ENCODE assay signal across 7 mouse cellular contexts in genomic region chr6:17171273-17172011, GRCm38 (mm10).
DNase-seq lines count a peak whose midpoint lies in the region; ATAC-seq and TF ChIP-seq lines count a peak whose summit lies in the region.

No protein-coding gene starts in this region.

- ATAC-seq in embryonic facial prominence, embryonic 15.5 days (ENCODE audit: insufficient number of reproducible peaks, low FRiP score, low TSS enrichment, low read depth), result no peak
- no peak for ATAC-seq in heart, embryonic 14.5 days (ENCODE audit: insufficient number of reproducible peaks, insufficient read depth, low FRiP score, low read depth)
- peak; percentile 83 for ATAC-seq in kidney, embryonic 16.5 days (ENCODE audit: low FRiP score, low TSS enrichment)
- peak; percentile 25 for ATAC-seq in liver, postnatal 0 days
- ATAC-seq in neural tube, embryonic 15.5 days (ENCODE audit: low FRiP score), result peak; percentile 80
- no peak for ATAC-seq in monocyte, adult 5-6 weeks (replicated peaks; ENCODE audit: insufficient number of reproducible peaks, low FRiP score, low TSS enrichment, poor library complexity, severe bottlenecking)

- no peaks in the 10 kb centered on the region for H3K27me3 ChIP-seq in embryonic facial prominence, embryonic 15.5 days
- H3K27me3 ChIP-seq in heart, embryonic 14.5 days (ENCODE audit: control insufficient read depth, insufficient read depth, low read length), result no peaks in the 10 kb centered on the region
- no peaks in the 10 kb centered on the region for H3K27me3 ChIP-seq in kidney, embryonic 16.5 days (ENCODE audit: insufficient read depth, low read length)
- H3K27me3 ChIP-seq in liver, postnatal 0 days (ENCODE audit: insufficient read depth, low read length), result no peaks in the 10 kb centered on the region
- H3K27me3 ChIP-seq in neural tube, embryonic 15.5 days (replicated peaks), result no peaks in the 10 kb centered on the region

- peak overlapping the region; percentile 74 for H3K27ac ChIP-seq in embryonic facial prominence, embryonic 15.5 days (replicated peaks)
- H3K27ac ChIP-seq in heart, embryonic 14.5 days (replicated peaks in 1 of 2; ENCODE audit: control insufficient read depth in 1 of 2, insufficient read depth in 1 of 2, low read depth in 2 of 2, low read length in 2 of 2), result peak overlapping the region; percentile 84 to 90
- peak overlapping the region; percentile 67 for H3K27ac ChIP-seq in kidney, embryonic 16.5 days (ENCODE audit: low read length)
- no peak overlapping the region for H3K27ac ChIP-seq in liver, postnatal 0 days (ENCODE audit: low read depth)
- H3K27ac ChIP-seq in neural tube, embryonic 15.5 days (replicated peaks), result peak overlapping the region; percentile 66

- no peaks in the 10 kb centered on the region for H3K36me3 ChIP-seq in embryonic facial prominence, embryonic 15.5 days
- no peaks in the 10 kb centered on the region for H3K36me3 ChIP-seq in heart, embryonic 14.5 days (ENCODE audit: control insufficient read depth, insufficient read depth, low read length)
- H3K36me3 ChIP-seq in kidney, embryonic 16.5 days (ENCODE audit: insufficient read depth, low read length), result no peaks in the 10 kb centered on the region
- no peaks in the 10 kb centered on the region for H3K36me3 ChIP-seq in liver, postnatal 0 days (replicated peaks; ENCODE audit: insufficient read depth, low read length)
- no peaks in the 10 kb centered on the region for H3K36me3 ChIP-seq in neural tube, embryonic 15.5 days

- peak; percentile 33 for DNase-seq in adrenal gland, postnatal 25 days
- peak; percentile 19 for DNase-seq in liver, postnatal 0 days

- H3K9me3 ChIP-seq in embryonic facial prominence, embryonic 15.5 days (replicated peaks), result no peaks in the 10 kb centered on the region
- H3K9me3 ChIP-seq in heart, embryonic 14.5 days (ENCODE audit: control insufficient read depth, low read length), result no peaks in the 10 kb centered on the region
- no peaks in the 10 kb centered on the region for H3K9me3 ChIP-seq in kidney, embryonic 16.5 days (ENCODE audit: low read length)
- H3K9me3 ChIP-seq in liver, postnatal 0 days (ENCODE audit: low read length), result no peaks in the 10 kb centered on the region
- no peaks in the 10 kb centered on the region for H3K9me3 ChIP-seq in neural tube, embryonic 15.5 days (replicated peaks)

- peak overlapping the region; percentile 35 for H3K4me2 ChIP-seq in embryonic facial prominence, embryonic 15.5 days (replicated peaks)
- peak overlapping the region; percentile 52 for H3K4me2 ChIP-seq in heart, embryonic 14.5 days (ENCODE audit: low read length)
- H3K4me2 ChIP-seq in kidney, embryonic 16.5 days (replicated peaks; ENCODE audit: low read depth, low read length), result peak overlapping the region; percentile 15; the same call in 1 of the 2 replicates
- H3K4me2 ChIP-seq in liver, postnatal 0 days (ENCODE audit: low read depth, low read length), result peak overlapping the region; percentile 47
- H3K4me2 ChIP-seq in neural tube, embryonic 15.5 days, result peak overlapping the region; percentile 38

- H3K4me1 ChIP-seq in embryonic facial prominence, embryonic 15.5 days, result peaks cover 26% of the 10 kb centered on the region
- H3K4me1 ChIP-seq in heart, embryonic 14.5 days (ENCODE audit: control insufficient read depth in 2 of 2, insufficient read depth in 2 of 2, low read length in 2 of 2), result peaks cover 15 to 23% of the 10 kb centered on the region in 2 experiments
- peaks cover 12% of the 10 kb centered on the region for H3K4me1 ChIP-seq in kidney, embryonic 16.5 days (ENCODE audit: insufficient read depth, low read length)
- H3K4me1 ChIP-seq in liver, postnatal 0 days (ENCODE audit: insufficient read depth), result peaks cover 6% of the 10 kb centered on the region; the same call in 1 of the 2 replicates
- peaks cover 15% of the 10 kb centered on the region for H3K4me1 ChIP-seq in neural tube, embryonic 15.5 days

- TF ChIP-seq EP300 in liver, postnatal 0 days (IDR thresholded peaks at IDR 0.05; ENCODE audit: low read depth), result no peak

- H3K4me3 ChIP-seq in embryonic facial prominence, embryonic 15.5 days (replicated peaks), result 0 out of 2 replicates have a peak overlapping the region, but pooled peaks have one; percentile 6
- H3K4me3 ChIP-seq in heart, embryonic 14.5 days (ENCODE audit: control insufficient read depth in 1 of 2, insufficient read depth in 1 of 2, low read depth in 1 of 2, low read length in 2 of 2), result no peak overlapping the region
- no peak overlapping the region for H3K4me3 ChIP-seq in kidney, embryonic 16.5 days (ENCODE audit: low read length)
- H3K4me3 ChIP-seq in liver, postnatal 0 days (ENCODE audit: low read depth, low read length), result no peak overlapping the region
- 0 out of 2 replicates have a peak overlapping the region, but pooled peaks have one; percentile 5 for H3K4me3 ChIP-seq in neural tube, embryonic 15.5 days (replicated peaks)

- no peak overlapping the region for H3K9ac ChIP-seq in embryonic facial prominence, embryonic 15.5 days
- peak overlapping the region; percentile 45; the same call in 1 of the 2 replicates for H3K9ac ChIP-seq in heart, embryonic 14.5 days (ENCODE audit: low read length)
- H3K9ac ChIP-seq in kidney, embryonic 16.5 days (replicated peaks; ENCODE audit: low read length), result no peak overlapping the region; the same call in 1 of the 2 replicates
- no peak overlapping the region for H3K9ac ChIP-seq in liver, postnatal 0 days (replicated peaks)
- H3K9ac ChIP-seq in neural tube, embryonic 15.5 days (replicated peaks), result peak overlapping the region; percentile 36; the same call in 1 of the 2 replicates

- WGBS in embryonic facial prominence, embryonic 15.5 days, result 14% methylated on average over 17 of the region's 17 CpGs
- 20% methylated on average over 17 of the region's 17 CpGs for WGBS in heart, embryonic 14.5 days
- WGBS in kidney, embryonic 16.5 days, result 23% methylated on average over 17 of the region's 17 CpGs
- whole genome bisulfite sequencing in liver, postnatal 0 days (ENCODE audit: insufficient replicate concordance), result 30% methylated on average over 17 of the region's 17 CpGs
- 20% methylated on average over 17 of the region's 17 CpGs for WGBS in neural tube, embryonic 15.5 days

- TF ChIP-seq CTCF in liver, postnatal 0 days (IDR thresholded peaks at IDR 0.05; ENCODE audit: low read depth), result no peak

Comparison
In these comparisons a context has a peak if more than half of its experiments do, and no peak if none do; other contexts are left out.
1. ATAC-seq: peak in kidney, embryonic 16.5 days (single experiment), liver, postnatal 0 days (single experiment) and neural tube, embryonic 15.5 days (single experiment); none in embryonic facial prominence, embryonic 15.5 days (single experiment), heart, embryonic 14.5 days (single experiment) and monocyte, adult 5-6 weeks (single experiment).
2. H3K4me3 ChIP-seq: peak in embryonic facial prominence, embryonic 15.5 days (single experiment) and neural tube, embryonic 15.5 days (single experiment); none in heart, embryonic 14.5 days (0 of 2), kidney, embryonic 16.5 days (single experiment) and liver, postnatal 0 days (single experiment).
3. H3K9ac ChIP-seq: peak in heart, embryonic 14.5 days (single experiment) and neural tube, embryonic 15.5 days (single experiment); none in embryonic facial prominence, embryonic 15.5 days (single experiment), kidney, embryonic 16.5 days (single experiment) and liver, postnatal 0 days (single experiment).
4. Peak in every context shown above with its lines, with median percentiles within 50 percentile points of each other: H3K4me2 ChIP-seq.